Mouse (Mus musculus): ENCODE measurements around the gene Gm10401. TPM values are rescaled to one million over a fixed set of nuclear protein-coding genes. Genes with fewer than 3 reads are reported as not detected.
"Not testable (repeated sequence)": the region's sequence is repeated elsewhere in the genome, so short reads cannot be mapped to it uniquely, and the experiment has no call there.

Gm10401 gene
- total and polyA plus RNA-seq, 3 experiments: 1.7 to 10.9 TPM; not detected in 1

- no peaks in the 10 kb centered on the region for H3K79me2 ChIP-seq (replicated peaks; ENCODE audit: control insufficient read depth, extremely low read depth, insufficient read depth, poor library complexity, severe bottlenecking)
- peaks cover 34 to 76% of the 10 kb centered on the region in 2 experiments for H3K36me3 ChIP-seq (replicated peaks in 1 of 2; ENCODE audit: control insufficient read depth in 1 of 2, insufficient read depth in 1 of 2, low read length in 1 of 2)
- H3K9ac ChIP-seq (ENCODE audit: insufficient read depth, low read depth): no peak overlapping the region
- dilution Hi-C loops (cut with MboI; ENCODE audit: extremely low pct_ligation_motif_present, extremely low pct_unique_long_range_greater_than_20kb, low sequenced_read_pairs): no loop called here
- no peak overlapping the region for H3K4me2 ChIP-seq (ENCODE audit: insufficient read depth, low read depth, poor library complexity, severe bottlenecking)
- in situ Hi-C loops (cut with MboI; ENCODE audit: low pct_ligation_motif_present, low pct_unique_long_range_greater_than_20kb, low sequenced_read_pairs): no loop called here
- H3K9me3 ChIP-seq (replicated peaks; ENCODE audit: low read length): no peaks in the 10 kb centered on the region
- no peak overlapping the region for H3K4me3 ChIP-seq (replicated peaks in 1 of 3; ENCODE audit: low read depth in 2 of 3, low read length in 2 of 3, poor library complexity in 1 of 3)
- H3K4me1 ChIP-seq (ENCODE audit: control insufficient read depth in 1 of 2, insufficient read depth in 2 of 2): 0 out of 4 replicates have a peak, but pooled peaks cover 0 to 2% of the 10 kb centered on the region in 2 experiments
- TF ChIP-seq EP300 (IDR thresholded peaks at IDR 0.05; ENCODE audit: low read length) (no peak), KAT2A (IDR thresholded peaks at IDR 0.05; ENCODE audit: insufficient replicate concordance, low read length) (no peak), ELF1 (IDR thresholded peaks at IDR 0.05; ENCODE audit: low read depth, low read length) (no peak), MYC (IDR thresholded peaks at IDR 0.05; ENCODE audit: low read depth, low read length) (no peak), CTCF (conservative IDR thresholded peaks at IDR 0.05 in 1 of 2, IDR thresholded peaks at IDR 0.05 in 1 of 2; ENCODE audit: low read depth in 2 of 2, low read length in 2 of 2) (no peak), JUN (IDR thresholded peaks at IDR 0.05; ENCODE audit: insufficient read depth, low read depth, low read length) (no peak), ZC3H11A (IDR thresholded peaks at IDR 0.05; ENCODE audit: low read depth, low read length) (no peak)
- no peak overlapping the region for H3K27ac ChIP-seq (ENCODE audit: insufficient read depth, low read depth)
- no peaks in the 10 kb centered on the region for H3K27me3 ChIP-seq (replicated peaks)
- DNase-seq (ENCODE audit: extremely low read depth): no peak
These were observed 13.1 kb upstream of the Gm10401 start for GRCm38 (mm10) chr5:115111156-115111555.

DNA sequence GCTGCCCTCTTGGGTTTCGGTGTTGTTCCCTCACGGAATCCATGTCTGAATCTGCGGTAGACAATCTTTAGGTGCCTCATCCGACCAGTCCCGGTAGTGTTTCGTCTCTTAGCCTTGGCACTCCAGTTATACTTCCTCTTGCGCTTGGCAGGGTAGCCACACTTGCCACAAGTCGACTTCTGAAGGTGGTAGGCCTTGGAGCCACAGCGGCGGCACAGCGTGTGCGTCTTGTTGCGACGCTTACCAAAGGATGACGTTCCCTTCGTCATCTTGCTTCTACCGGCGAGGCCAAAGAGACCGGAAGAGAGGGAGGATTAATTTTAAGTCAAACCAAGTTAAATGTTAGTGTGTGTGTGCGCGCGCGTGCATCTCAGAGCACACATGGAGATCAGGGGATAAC lies 5.2 kb upstream of the Gm10401 start:
- dilution Hi-C loops (cut with MboI; ENCODE audit: extremely low pct_ligation_motif_present, extremely low pct_unique_long_range_greater_than_20kb, low sequenced_read_pairs); H3K79me2 ChIP-seq (replicated peaks; ENCODE audit: control insufficient read depth, extremely low read depth, insufficient read depth, poor library complexity, severe bottlenecking); H3K9me3 ChIP-seq (replicated peaks; ENCODE audit: low read length); H3K27ac ChIP-seq (ENCODE audit: insufficient read depth, low read depth); H3K4me1 ChIP-seq (ENCODE audit: control insufficient read depth in 1 of 2, insufficient read depth in 2 of 2); H3K9ac ChIP-seq (ENCODE audit: insufficient read depth, low read depth); H3K4me2 ChIP-seq (ENCODE audit: insufficient read depth, low read depth, poor library complexity, severe bottlenecking); H3K4me3 ChIP-seq (replicated peaks in 1 of 3; ENCODE audit: low read depth in 2 of 3, low read length in 2 of 3, poor library complexity in 1 of 3); DNase-seq (ENCODE audit: extremely low read depth); H3K27me3 ChIP-seq (replicated peaks): not testable (repeated sequence)
- in situ Hi-C loops (cut with MboI; ENCODE audit: low pct_ligation_motif_present, low pct_unique_long_range_greater_than_20kb, low sequenced_read_pairs): loop anchor here (10.0 kb wide), 1 partner anchor 128 kb away; the partner anchor contains the start of gene Hnf1a
- H3K36me3 ChIP-seq (replicated peaks in 1 of 2; ENCODE audit: control insufficient read depth in 1 of 2, insufficient read depth in 1 of 2, low read length in 1 of 2): peaks cover 18 to 58% of the 10 kb centered on the region in 2 experiments

DNA sequence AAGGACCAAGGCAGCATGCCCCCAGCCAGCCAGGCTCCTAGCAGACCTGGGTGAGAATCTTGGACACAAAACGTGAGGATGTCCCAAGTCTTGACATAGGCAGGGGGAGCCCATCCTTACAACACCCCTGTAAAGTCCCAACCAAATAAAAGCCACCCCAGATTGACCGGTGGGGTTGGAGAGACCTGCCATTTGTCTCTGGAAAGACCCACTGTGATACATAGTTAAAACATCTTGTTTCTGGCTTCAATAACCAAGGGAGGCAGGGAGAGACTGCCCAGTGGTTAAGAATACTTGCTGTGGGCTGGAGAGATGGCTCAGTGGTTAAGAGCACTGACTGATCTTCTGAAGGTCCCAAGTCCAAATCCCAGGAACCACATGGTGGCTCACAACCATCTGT lies 4.1 kb upstream of the Gm10401 start:
- no peak overlapping the region for H3K9ac ChIP-seq (ENCODE audit: insufficient read depth, low read depth)
- TF ChIP-seq JUN (IDR thresholded peaks at IDR 0.05; ENCODE audit: insufficient read depth, low read depth, low read length): no peak
- no peak for TF ChIP-seq MAX (IDR thresholded peaks at IDR 0.05; ENCODE audit: low read length)
- TF ChIP-seq NELFE (IDR thresholded peaks at IDR 0.05; ENCODE audit: low read depth, low read length): no peak
- TF ChIP-seq KAT2A (IDR thresholded peaks at IDR 0.05; ENCODE audit: insufficient replicate concordance, low read length): no peak
- TF ChIP-seq POLR2AphosphoS2 (IDR thresholded peaks at IDR 0.05; ENCODE audit: low read depth, low read length): no peak
- no peak for TF ChIP-seq SIN3A (IDR thresholded peaks at IDR 0.05; ENCODE audit: low read length)
- no peak for TF ChIP-seq EP300 (IDR thresholded peaks at IDR 0.05; ENCODE audit: low read length)
- peaks cover 23 to 60% of the 10 kb centered on the region in 2 experiments for H3K36me3 ChIP-seq (replicated peaks in 1 of 2; ENCODE audit: control insufficient read depth in 1 of 2, insufficient read depth in 1 of 2, low read length in 1 of 2)
- no peaks in the 10 kb centered on the region for H3K4me1 ChIP-seq (ENCODE audit: control insufficient read depth in 1 of 2, insufficient read depth in 2 of 2)
- dilution Hi-C loops (cut with MboI; ENCODE audit: extremely low pct_ligation_motif_present, extremely low pct_unique_long_range_greater_than_20kb, low sequenced_read_pairs): no loop called here
- no peak for DNase-seq (ENCODE audit: extremely low read depth)
- no peaks in the 10 kb centered on the region for H3K79me2 ChIP-seq (replicated peaks; ENCODE audit: control insufficient read depth, extremely low read depth, insufficient read depth, poor library complexity, severe bottlenecking)
- H3K27me3 ChIP-seq (replicated peaks): no peaks in the 10 kb centered on the region
- in situ Hi-C loops (cut with MboI; ENCODE audit: low pct_ligation_motif_present, low pct_unique_long_range_greater_than_20kb, low sequenced_read_pairs): loop anchor here (10.0 kb wide), 1 partner anchor 127 kb away; the partner anchor contains the start of gene Hnf1a
- no peak overlapping the region for H3K4me2 ChIP-seq (ENCODE audit: insufficient read depth, low read depth, poor library complexity, severe bottlenecking)
- H3K4me3 ChIP-seq (replicated peaks in 1 of 3; ENCODE audit: low read depth in 2 of 3, low read length in 2 of 3, poor library complexity in 1 of 3): no peak overlapping the region
- no peaks in the 10 kb centered on the region for H3K9me3 ChIP-seq (replicated peaks; ENCODE audit: low read length)
- no peak overlapping the region for H3K27ac ChIP-seq (ENCODE audit: insufficient read depth, low read depth)
